11 mouse cellular contexts compared by ENCODE assay signal in genomic region chr4:26402213-26402612, GRCm38 (mm10). TPM values are rescaled to one million over a fixed set of nuclear protein-coding genes. Genes with fewer than 3 reads are reported as not detected.
DNase-seq lines count a peak whose midpoint lies in the region; ATAC-seq lines count a peak whose summit lies in the region.
"Had no signal": no experiment of that assay in that cellular context is flagged by ENCODE, and none has a peak within 500 bp of the region (broad histone marks: within the 10 kb centered on the region; RNA-seq: fewer than 3 reads in every experiment).

No protein-coding gene starts in this region.

- DNase-seq in adrenal gland, postnatal 25 days: peak; percentile 2
- DNase-seq in adrenal gland, postnatal 10 days: no peak
- peak; percentile 95 for DNase-seq in cerebellum, adult 11-12 months
- DNase-seq in embryo, embryonic 10.5 days (ENCODE audit: low spot score): peak; percentile 19
- DNase-seq in mesoderm, embryonic 11.5 days (ENCODE audit: low read depth, low spot score): peak; percentile 36
- no peak for DNase-seq in testis, postnatal 14 days (ENCODE audit: low spot score)
- DNase-seq in ovary, postnatal 14 days (ENCODE audit: low spot score): no peak
- DNase-seq: kidney, postnatal 25 days had no signal

- no peak for ATAC-seq in erythroblast, adult 5-6 weeks (replicated peaks; ENCODE audit: low FRiP score, poor library complexity, severe bottlenecking)
- ATAC-seq: intestine, postnatal 0 days; Patski had no signal

RNA-seq across cellular contexts. Expression of gene Manea, which starts 55.5 kb away (rescaled TPM):
- 19.2 and 19.4 TPM in 2 replicates for total RNA-seq in adrenal gland, postnatal 25 days (2021)
- 10 to 100 TPM; 23.0 to 24.9 TPM for total RNA-seq in adrenal gland, postnatal 10 days (2021)
- 8.4 and 8.8 TPM in 2 replicates for total RNA-seq in erythroblast, adult 5-6 weeks (2015; ENCODE audit: low replicate concordance)
- total RNA-seq in erythroblast, adult 5-6 weeks (2017; ENCODE audit: low replicate concordance): 1.9 and 3.6 TPM in 2 replicates

Comparison
In these comparisons a context has a peak if more than half of its experiments do, and no peak if none do; other contexts are left out.
1. DNase-seq: peak in adrenal gland, postnatal 25 days (single experiment), cerebellum, adult 11-12 months (single experiment), embryo, embryonic 10.5 days (single experiment) and mesoderm, embryonic 11.5 days (single experiment); none in adrenal gland, postnatal 10 days (single experiment), testis, postnatal 14 days (single experiment) and ovary, postnatal 14 days (single experiment).